Mouse (Mus musculus) thymus, postnatal 0 days (tissue): ENCODE data around the gene Rho. TPM values are rescaled to one million over a fixed set of nuclear protein-coding genes. Genes with fewer than 3 reads are reported as not detected.

Source experiments
- DNase-seq: peaks from one replicate; pipeline ENCODE4 v3.0.0-alpha.2; 2015; ENCODE audit warnings: low spot score
- polyA plus RNA-seq: library from polyadenylated mRNA; unstranded; fragments of >200 nt; fragmentation: Nextera tagmentation; extraction: Ambion mirVana; gene quantifications from 2 replicates; pipeline ENCODE4 v1.2.1, GENCODE M21; 2015

Rho gene
- 0.10 TPM in 1 of 2 replicates, not detected in the other for polyA plus RNA-seq

DNA sequence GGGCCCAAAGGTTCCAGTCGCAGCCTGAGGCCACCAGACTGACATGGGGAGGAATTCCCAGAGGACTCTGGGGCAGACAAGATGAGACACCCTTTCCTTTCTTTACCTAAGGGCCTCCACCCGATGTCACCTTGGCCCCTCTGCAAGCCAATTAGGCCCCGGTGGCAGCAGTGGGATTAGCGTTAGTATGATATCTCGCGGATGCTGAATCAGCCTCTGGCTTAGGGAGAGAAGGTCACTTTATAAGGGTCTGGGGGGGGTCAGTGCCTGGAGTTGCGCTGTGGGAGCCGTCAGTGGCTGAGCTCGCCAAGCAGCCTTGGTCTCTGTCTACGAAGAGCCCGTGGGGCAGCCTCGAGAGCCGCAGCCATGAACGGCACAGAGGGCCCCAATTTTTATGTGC is at the start of gene Rho:
Gene Rho (plus strand): TSS at position 110 of the 400 bp plus-strand sequence.
- DNase-seq = no peak

DNA sequence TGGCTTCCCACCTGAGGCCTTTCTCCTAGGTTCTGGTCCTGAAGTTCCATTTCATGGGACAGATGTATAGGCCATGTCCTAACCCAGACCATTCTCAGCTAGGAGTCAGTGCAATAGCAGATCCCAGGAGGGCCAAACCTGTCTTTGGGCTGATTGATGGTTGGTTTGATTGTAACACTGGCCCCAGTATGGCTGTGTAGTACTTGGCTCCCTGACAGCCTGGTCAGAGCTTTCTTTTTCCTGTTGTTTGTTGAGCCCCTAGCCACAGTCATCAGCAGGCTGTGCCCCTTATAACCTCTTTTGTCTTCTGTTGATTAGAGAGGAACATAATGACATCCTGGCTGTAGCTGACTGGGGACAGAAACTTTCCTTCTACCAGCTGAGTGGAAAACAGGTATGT is 47.5 kb upstream of the Rho start:
- no peak for DNase-seq

DNA sequence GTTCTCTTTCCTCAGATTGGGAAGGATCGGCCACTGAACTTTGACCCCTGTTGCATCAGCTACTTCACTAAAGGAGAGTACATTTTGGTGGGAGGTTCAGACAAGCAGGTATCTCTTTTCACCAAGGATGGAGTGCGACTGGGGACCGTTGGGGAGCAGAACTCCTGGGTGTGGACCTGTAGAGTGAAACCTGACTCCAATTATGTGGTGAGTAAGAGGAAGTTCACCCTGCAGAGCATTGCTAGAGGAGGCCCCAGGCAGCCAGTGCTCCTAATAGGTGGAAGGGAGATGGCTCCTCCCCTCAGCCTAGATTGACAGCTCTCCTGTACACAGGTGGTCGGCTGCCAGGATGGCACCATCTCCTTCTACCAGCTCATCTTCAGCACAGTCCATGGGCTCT is 44.7 kb upstream of the Rho start:
- DNase-seq = peak; percentile 76

DNA sequence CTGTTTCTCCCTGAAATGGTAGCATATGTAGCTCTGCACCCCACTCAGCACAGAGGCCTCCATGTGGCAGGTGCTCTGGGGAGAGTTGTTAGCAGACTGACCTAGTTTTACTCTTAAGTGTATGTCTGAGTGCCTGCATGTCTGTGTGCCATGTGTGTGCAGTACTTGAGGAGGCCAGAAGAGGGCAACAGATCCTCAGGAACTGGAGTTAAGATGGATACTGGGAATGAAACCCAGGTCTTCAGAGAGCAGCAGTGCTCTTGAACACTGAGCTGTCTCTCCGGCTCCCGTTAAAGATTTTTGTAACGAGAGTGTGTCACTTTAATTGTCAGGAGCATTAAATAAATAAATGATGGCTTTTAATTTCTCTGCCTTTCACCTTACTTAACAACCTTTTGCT is 43.3 kb upstream of the Rho start:
- DNase-seq = peak; percentile 60

DNA sequence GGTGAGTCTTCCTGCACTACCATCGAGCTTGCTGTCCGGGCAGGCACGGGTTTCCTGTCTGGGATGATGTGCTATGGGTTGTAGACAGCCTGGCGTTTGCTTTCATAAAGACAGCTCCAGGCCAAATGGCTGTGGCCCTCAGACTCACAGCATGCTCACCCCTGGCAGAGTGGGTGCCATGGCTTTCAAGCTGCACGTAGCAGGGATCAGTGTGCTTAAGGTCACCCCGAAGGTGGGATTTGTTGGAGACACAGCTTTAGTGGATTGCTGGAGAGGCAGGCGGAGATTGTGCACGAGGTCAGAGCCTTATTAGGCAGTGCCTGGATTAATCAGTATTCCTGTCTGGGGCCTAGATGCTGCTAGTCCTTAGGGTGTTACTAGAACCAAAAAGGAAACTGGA is 40.9 kb upstream of the Rho start:
- no peak for DNase-seq

DNA sequence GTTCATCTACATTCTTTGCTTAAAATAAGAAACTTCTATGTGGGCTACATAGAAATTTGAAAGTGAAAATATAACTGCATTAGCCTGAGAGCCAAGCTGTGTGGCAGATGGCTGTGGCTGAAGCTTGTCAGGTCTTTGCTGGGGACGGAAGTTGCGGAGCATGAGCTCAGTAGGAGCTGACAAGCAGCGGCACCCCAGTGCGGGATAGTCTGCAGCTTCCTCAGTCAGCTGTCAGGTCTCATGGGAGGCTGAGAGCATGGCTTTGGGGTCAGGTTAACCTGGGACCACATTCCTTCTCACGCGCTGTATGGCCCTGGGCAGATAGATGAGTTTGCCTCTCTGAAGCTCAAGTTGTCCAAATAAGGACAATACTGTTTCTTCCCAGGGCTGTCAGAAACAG is 40.5 kb upstream of the Rho start:
- DNase-seq = no peak

DNA sequence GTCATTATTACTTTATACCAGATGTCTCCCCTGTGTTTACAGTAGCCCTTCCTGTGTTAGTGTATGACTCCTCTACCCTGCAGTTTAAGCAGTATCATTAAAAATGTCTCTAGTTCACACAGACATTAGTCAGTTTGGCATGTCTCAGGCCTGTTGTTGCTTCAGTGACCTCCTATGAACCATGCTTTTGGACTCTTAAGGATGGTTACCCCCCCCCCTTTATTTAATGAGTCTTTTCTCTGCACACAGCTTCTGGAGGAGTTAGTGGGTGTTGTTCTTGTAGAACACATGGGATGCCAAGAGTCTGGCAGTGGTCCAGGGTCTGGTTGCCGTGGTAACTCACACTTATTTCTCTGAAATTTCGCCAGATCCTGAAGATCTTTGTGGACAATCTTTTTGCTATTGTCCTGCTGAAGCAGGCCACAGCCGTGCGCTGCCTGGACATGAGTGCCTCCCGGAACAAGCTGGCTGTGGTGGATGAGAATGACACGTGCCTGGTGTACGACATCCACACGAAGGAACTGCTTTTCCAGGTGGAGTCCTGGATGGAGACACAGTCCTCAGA is 40.0 kb upstream of the Rho start:
- DNase-seq = no peak

DNA sequence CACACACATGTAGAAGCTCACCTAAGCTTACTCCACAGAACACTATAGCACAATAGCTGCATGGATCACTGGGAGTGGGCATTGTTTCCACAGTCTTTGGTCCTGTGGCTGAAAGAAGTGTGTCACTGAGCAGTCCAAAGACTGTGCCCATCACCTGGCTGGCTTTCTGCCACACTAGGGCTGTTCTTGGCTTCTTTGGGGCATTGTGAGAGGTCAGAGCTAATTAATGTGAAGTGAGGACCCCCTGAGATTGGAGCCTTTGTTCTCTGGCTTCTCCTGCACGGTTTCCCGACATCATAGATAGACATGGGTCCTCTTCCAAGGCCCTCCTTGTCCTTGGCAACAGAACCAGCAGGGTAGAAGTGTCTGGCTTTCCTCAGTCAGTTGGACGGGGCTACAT is 39.2 kb upstream of the Rho start:
- DNase-seq = no peak

DNA sequence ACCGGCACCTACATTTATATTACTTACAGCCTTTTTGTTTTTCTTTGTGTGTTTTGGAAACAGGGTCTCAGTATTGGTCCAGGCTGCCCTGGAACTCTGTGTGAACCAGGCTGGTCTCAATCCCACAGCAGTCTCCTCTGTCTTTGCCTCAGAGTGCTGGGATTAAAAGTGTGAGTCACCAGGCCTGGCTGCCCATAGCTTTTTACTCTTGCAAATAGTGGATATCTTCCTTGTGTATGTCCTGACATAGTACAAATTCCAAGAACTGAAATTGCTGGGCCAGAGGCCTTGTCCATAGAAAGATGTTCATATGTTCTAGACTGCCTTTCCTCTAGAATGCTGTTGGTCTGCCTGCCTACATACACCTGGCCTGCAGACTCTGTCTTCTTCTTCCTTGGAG is 35.2 kb upstream of the Rho start:
- DNase-seq = no peak

DNA sequence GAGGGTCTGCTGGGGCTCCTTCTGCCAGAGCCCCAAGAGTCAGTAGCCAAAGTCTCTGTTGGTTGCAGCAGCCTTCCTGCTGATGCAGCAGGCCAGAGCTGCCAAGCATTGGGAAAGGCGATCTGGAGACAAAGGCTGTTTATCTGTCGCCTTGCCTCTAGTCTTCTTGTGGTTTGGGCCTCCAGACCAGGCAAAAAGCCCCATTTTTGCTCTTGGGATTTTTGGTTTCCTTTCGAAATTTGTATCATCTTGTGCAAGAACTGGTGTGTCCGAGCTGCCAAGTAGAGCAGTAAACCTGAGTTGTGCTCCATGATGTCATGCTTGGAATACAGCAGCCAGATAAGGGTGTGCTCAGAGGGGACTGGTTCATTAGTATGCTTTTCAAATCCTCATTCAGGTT is 34.4 kb upstream of the Rho start:
- DNase-seq = no peak

DNA sequence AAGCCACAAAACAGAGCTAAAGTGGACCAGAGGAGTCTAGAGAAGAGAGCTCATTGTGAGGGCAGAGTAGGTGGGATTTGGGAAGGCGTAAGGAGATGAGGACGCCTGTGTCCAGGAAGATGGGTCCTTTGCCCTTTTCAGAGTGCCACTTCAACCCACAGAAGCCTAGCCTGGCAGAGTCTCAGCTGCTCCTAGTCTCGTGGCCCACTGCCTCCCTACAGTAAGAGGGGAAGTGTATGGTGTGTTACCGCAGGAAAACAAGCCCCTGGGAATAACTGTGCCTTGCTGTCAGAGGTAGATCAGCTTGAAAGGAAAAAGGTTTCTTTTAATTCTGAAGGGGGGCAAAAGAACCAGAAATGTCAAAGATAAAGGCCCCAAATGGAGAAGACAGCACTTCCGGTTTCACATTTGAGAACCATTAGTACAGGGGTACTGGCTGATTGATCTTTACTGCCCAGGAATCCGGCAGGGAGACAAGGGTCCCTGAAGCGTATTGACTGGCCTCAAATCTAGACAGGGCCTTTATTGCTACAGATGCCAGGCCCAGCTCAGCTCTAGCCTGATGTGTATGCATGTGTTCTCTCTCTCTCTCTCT is 33.5 kb upstream of the Rho start:
- DNase-seq = no peak

DNA sequence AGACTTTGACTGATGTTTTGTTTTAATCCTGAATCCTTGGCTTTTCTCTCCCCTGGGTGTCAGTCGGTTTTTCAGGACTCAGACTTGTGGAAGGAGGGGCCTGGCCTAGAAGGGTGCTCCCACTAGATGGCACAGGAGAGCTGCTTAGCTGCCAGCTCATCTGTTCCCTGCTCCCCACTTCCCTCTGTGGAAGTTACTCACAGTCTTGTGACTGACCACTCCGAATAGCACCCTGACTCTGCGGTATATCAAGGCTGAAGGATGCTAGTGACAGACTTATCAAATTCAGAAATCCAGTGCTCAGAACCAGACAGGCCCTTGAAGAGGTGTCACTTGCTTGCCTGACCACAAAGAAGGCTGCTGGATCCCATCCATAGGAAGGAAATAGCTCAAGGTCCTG is 30.5 kb upstream of the Rho start:
- DNase-seq = peak; percentile 46

DNA sequence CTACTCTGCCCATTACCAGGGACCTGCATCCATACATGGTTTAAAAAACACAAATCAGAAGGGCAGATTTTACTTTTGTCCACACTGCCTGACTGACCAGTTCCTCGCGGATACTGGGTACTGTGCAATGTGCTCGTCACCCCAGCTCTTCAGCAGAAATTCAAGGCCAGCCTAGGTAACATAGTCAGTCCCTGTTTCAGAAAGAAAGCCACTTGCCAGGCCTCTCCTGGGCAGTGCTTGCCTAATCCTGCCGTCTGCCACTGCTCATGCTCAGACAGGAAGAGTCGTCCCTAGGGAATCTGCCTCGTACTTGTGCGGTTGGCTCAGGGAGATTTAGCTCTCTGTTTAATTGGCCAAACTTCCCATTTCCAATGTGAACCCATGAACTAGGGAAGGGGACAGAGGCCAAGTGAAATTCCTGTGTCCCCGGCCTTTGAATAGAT is 30.0 kb upstream of the Rho start:
- DNase-seq = no peak

DNA sequence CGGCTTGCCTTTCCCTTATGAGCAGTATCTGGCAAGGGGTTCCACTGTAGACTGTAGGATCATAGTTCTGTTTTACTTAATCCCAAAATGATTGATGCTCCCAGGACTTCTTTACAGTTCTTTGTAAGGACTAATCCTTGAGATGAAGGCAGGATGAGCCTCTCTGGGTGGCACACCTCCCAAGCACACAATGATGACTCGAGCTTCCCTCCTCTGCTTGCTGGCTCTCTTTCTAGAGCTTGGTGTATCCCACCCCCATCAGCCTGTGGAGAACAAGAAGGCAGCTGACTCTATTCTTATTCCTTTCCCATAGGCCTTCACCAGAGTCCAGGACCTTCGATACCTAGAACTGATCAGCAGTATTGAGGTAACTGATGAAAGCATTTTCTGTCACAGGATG is 29.0 kb upstream of the Rho start:
- DNase-seq = no peak

DNA sequence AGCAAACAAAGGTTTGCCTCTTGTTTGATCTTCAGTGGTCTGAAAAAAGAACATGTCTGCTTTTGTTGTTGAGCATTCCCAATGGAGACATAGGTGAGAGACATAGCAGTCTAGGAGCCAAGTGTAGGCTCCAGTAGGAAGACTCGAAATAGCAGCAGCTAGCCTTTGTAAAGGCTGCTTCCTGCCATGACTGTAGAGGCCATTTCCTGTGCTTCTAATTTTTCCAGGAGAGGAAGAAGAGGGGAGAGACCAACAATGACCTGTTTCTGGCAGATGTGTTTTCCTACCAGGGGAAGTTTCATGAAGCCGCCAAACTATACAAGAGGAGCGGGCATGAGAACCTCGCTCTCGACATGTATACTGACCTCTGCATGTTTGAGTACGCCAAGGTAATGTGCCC is 26.0 kb upstream of the Rho start:
- no peak for DNase-seq

DNA sequence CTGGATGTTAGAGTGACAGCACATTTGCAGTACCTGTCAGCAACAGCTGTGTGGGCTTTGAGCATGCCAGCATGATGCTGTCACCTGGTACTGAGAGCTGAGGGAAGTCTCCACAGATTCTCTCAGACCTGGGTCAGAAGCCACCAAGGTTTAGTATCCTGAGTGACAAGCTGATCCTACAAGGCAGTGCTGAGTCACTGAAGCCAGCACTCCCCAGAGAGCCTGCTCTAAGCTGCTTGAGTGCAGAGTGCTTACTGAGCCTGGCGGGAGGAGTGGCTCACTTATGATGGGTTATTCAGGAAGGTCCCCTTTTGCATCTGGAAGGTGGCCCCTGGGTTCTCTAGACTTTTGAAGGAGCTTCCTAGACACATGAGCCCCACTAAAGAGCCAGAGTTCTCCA is 25.1 kb upstream of the Rho start:
- DNase-seq = no peak

DNA sequence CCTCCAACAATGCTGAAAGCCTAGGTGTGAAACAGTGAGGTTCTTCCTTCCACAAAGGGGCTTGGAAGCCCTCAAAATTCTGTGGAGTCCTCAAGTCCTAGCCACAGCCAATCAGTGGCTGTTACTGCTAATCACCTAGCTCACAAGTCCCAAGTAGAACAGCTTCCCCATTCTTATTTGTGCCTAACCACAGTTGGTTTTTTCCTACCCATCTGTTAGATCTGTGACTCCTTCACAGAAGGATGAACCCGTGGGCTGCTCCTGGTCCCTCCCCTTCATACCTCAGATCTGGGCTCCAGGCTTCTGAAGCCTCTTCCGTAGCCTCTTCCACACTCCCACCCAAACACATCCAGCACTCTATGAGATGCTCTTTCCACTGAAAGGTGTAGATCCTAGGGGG is 24.7 kb upstream of the Rho start:
- no peak for DNase-seq

DNA sequence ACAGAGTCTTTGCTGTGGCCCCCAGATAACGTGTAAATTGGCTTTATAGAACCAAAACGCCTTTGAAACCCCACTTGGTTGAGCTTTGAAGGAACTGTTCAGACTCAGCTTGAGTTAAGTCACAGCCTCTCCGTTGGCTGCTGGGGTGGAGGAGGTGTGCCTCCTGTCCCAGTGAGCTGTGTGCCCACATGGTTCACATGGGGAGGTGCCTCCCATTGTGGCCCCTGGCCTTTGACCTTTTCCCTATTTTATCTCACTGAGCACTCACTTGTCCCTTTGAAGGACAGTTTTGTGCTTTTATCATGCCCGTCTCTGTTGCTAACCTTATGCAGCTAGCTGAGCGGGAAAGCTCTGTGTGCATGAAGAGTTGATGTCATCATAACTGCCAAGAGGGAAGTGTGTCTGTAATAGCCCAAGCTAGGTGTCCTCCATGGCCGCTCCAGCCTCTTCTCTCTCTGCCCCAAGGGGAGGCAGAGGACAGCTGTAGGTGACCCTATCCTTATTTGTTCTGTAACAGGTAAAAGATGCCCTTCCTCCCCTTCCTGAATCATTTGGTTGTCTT is 23.0 kb upstream of the Rho start:
- no peak for DNase-seq

DNA sequence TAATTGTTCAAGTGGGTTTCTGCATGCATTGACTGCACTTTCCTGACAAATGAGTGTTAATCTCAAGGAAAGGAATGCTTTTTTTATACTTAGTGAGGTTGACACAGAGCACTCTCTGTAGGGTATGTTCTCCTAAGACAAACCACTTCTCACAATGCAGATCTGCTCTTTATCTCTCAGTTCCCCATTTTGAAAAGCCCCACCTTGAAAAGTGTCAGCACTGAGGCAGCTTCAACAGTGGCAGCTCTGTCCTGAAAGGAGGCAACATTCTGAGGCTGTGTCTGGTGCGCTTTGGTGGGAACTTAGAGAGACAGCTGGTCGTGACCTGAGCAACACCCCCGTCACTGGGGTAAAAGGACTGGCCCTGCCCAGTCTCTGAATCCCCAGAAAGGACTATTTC is 22.5 kb upstream of the Rho start:
- DNase-seq = no peak

DNA sequence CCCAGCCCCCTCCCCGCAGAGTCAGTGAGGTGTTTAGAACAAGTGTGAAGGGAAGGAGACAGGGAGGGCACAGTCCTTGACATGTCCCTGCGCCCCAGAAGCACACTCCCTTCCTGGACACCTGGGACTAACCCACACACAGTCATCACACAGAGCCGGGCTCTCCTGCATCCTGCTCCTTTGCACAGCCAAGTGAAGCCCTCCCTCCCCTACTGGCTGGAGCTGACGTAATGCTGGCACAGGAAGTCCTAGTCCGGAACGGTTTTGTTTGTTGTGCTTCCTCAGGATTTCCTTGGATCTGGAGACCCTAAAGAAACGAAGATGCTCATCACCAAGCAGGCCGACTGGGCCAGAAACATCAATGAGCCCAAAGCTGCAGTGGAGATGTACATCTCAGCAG is 21.6 kb upstream of the Rho start:
- DNase-seq = peak; percentile 53

DNA sequence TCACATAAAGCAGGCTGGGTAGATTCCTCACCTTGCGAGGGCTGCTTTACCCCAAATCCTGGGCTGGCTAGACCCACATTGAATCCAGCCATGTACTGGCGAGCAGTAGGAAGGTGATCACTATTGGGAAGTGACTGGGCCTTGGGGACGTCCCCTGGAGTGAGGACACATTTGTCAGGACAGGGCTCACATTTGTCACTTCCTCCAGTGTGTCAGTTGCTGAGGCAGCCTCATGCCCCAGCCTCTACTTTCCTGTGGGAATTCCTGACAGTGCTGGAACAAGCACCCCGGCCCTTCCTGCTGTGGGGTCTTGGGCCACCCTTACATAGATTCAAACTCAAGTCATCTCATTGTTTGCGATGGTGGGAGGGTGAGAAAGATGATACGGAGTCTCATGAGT is 19.8 kb upstream of the Rho start:
- DNase-seq = no peak

DNA sequence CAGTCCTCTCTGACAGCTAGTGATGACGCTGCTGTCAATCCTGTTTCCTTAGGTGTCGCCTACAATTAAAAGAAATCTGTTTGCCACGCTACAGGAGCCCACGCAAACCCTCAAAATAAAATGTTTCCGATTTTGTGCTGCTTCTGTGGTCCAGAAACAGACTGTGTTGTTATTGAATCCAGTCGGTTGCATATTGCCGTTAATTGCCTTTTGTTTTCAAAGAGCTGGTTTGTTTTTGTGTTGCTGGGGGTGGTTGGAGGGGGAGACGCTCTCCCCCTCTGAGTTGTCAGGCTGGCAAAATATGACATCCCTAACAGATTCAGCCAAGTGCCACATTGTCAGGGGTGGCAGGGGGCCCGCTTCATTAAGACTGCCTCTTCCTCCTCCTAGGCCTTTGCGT is 18.1 kb upstream of the Rho start:
- no peak for DNase-seq

DNA sequence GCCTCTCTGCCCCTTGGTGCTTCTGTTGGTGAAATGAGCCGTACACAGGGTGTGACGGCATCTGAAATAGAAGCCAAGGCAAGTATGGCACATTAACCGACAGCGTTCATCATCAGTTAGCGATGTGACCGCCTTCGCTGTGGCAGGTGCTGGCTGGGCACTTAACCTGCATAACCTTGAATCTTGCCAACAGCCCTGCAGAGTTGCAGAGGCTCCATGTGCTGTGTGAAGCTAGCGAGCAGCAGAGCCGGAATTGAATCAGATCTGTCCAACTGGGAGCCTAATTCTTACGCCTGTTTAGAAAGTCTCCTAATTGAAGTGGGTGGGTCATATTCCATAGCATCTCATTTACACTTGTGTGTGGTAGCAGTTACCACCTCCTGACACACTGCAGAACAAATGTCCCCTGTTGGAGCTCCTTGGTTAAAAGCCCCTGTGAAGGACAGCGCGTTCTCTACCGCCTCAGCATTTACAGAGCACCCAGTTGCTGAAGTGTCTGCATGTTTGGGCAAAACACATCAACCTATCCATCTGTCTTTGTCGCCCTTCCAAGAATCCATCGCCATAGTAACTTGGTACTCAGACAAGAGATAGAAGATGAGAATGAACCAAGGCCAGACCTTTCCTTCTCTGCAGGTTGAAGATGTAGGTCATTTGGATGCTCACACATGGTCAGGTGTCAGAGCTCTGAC is 16.9 kb upstream of the Rho start:
- DNase-seq = no peak
